Mouse (Mus musculus): Measurements from ENCODE around the gene Ypel3. TPM values are rescaled to one million over a fixed set of nuclear protein-coding genes. Genes with fewer than 3 reads are reported as not detected.

Gene Ypel3
- polyA plus RNA-seq, 1 experiment from 2014 or later: 116 TPM

GRCm38 (mm10) chr7:126799050-126799467 is 22.3 kb downstream of the Ypel3 start:
- peak overlapping the region; percentile 80 for H3K4me3 ChIP-seq (ENCODE audit: low read depth, low read length)
- peak overlapping the region; percentile 80 for H3K4me2 ChIP-seq (replicated peaks; ENCODE audit: low read depth, low read length)
- H3K27ac ChIP-seq (ENCODE audit: low read length): peak overlapping the region; percentile 98
- H3K9me3 ChIP-seq (ENCODE audit: control insufficient read depth, low read depth, low read length): no peaks in the 10 kb centered on the region
- H3K36me3 ChIP-seq (ENCODE audit: control insufficient read depth, insufficient read depth, low read length): peaks cover 33% of the 10 kb centered on the region
- H3K27me3 ChIP-seq (ENCODE audit: control insufficient read depth, insufficient read depth, low read length): no peaks in the 10 kb centered on the region
- peak; percentile 97 for ATAC-seq (ENCODE audit: insufficient number of reproducible peaks, insufficient read depth, low FRiP score, low read depth)
- peaks cover 31% of the 10 kb centered on the region for H3K4me1 ChIP-seq (ENCODE audit: control insufficient read depth, insufficient read depth, low read length)
- WGBS: under 1% methylated on average over 30 of the region's 36 CpGs
- peak overlapping the region; percentile 77 for H3K9ac ChIP-seq (replicated peaks; ENCODE audit: low read depth, low read length)

GRCm38 (mm10) chr7:126799468-126800268 is 22.9 kb downstream of the Ypel3 start:
- Histone ChIP-seq H3K4me2 (replicated peaks; ENCODE audit: low read depth, low read length) (peak overlapping the region; percentile 79), H3K9me3 (ENCODE audit: control insufficient read depth, low read depth, low read length) (no peaks in the 10 kb centered on the region), H3K36me3 (ENCODE audit: control insufficient read depth, insufficient read depth, low read length) (peaks cover 27% of the 10 kb centered on the region), H3K9ac (replicated peaks; ENCODE audit: low read depth, low read length) (peak overlapping the region; percentile 41), H3K27me3 (ENCODE audit: control insufficient read depth, insufficient read depth, low read length) (no peaks in the 10 kb centered on the region), H3K4me3 (ENCODE audit: low read depth, low read length) (peak overlapping the region; percentile 80), H3K27ac (ENCODE audit: low read length) (peak overlapping the region; percentile 98), H3K4me1 (ENCODE audit: control insufficient read depth, insufficient read depth, low read length) (peaks cover 32% of the 10 kb centered on the region)
- ATAC-seq (ENCODE audit: insufficient number of reproducible peaks, insufficient read depth, low FRiP score, low read depth): peak; percentile 87
- 1% methylated on average over 36 of the region's 38 CpGs for WGBS

GRCm38 (mm10) chr7:126800269-126801056 is 23.7 kb downstream of the Ypel3 start:
- WGBS: 51% methylated on average over 5 of the region's 5 CpGs
- no peaks in the 10 kb centered on the region for H3K9me3 ChIP-seq (ENCODE audit: control insufficient read depth, low read depth, low read length)
- ATAC-seq (ENCODE audit: insufficient number of reproducible peaks, insufficient read depth, low FRiP score, low read depth): no peak
- no peaks in the 10 kb centered on the region for H3K27me3 ChIP-seq (ENCODE audit: control insufficient read depth, insufficient read depth, low read length)
- peaks cover 19% of the 10 kb centered on the region for H3K36me3 ChIP-seq (ENCODE audit: control insufficient read depth, insufficient read depth, low read length)
- H3K4me3 ChIP-seq (ENCODE audit: low read depth, low read length): peak overlapping the region; percentile 80
- H3K9ac ChIP-seq (replicated peaks; ENCODE audit: low read depth, low read length): peak overlapping the region; percentile 41
- peaks cover 32% of the 10 kb centered on the region for H3K4me1 ChIP-seq (ENCODE audit: control insufficient read depth, insufficient read depth, low read length)
- peak overlapping the region; percentile 79 for H3K4me2 ChIP-seq (replicated peaks; ENCODE audit: low read depth, low read length)
- peak overlapping the region; percentile 98 for H3K27ac ChIP-seq (ENCODE audit: low read length)

- no peak overlapping the region for H3K4me2 ChIP-seq (replicated peaks; ENCODE audit: low read depth, low read length)
- H3K27ac ChIP-seq (ENCODE audit: low read length): no peak overlapping the region
- H3K36me3 ChIP-seq (ENCODE audit: control insufficient read depth, insufficient read depth, low read length): peaks cover 14% of the 10 kb centered on the region
- no peaks in the 10 kb centered on the region for H3K9me3 ChIP-seq (ENCODE audit: control insufficient read depth, low read depth, low read length)
- peaks cover 32% of the 10 kb centered on the region for H3K4me1 ChIP-seq (ENCODE audit: control insufficient read depth, insufficient read depth, low read length)
- no peak for ATAC-seq (ENCODE audit: insufficient number of reproducible peaks, insufficient read depth, low FRiP score, low read depth)
- no peak overlapping the region for H3K9ac ChIP-seq (replicated peaks; ENCODE audit: low read depth, low read length)
- H3K27me3 ChIP-seq (ENCODE audit: control insufficient read depth, insufficient read depth, low read length): no peaks in the 10 kb centered on the region
- no peak overlapping the region for H3K4me3 ChIP-seq (ENCODE audit: low read depth, low read length)
- 91% methylated on average over 16 of the region's 16 CpGs for WGBS
These were observed 24.3 kb downstream of the Ypel3 start for GRCm38 (mm10) chr7:126801057-126801422.

- no peaks in the 10 kb centered on the region for H3K27me3 ChIP-seq (ENCODE audit: control insufficient read depth, insufficient read depth, low read length)
- no peak overlapping the region for H3K4me3 ChIP-seq (ENCODE audit: low read depth, low read length)
- no peaks in the 10 kb centered on the region for H3K9me3 ChIP-seq (ENCODE audit: control insufficient read depth, low read depth, low read length)
- no peak for ATAC-seq (ENCODE audit: insufficient number of reproducible peaks, insufficient read depth, low FRiP score, low read depth)
- H3K4me1 ChIP-seq (ENCODE audit: control insufficient read depth, insufficient read depth, low read length): peaks cover 29% of the 10 kb centered on the region
- 71% methylated on average over 11 of the region's 11 CpGs for WGBS
- H3K27ac ChIP-seq (ENCODE audit: low read length): peak overlapping the region; percentile 39; the same call in 1 of the 2 replicates
- no peak overlapping the region for H3K4me2 ChIP-seq (replicated peaks; ENCODE audit: low read depth, low read length)
- H3K36me3 ChIP-seq (ENCODE audit: control insufficient read depth, insufficient read depth, low read length): peaks cover 2% of the 10 kb centered on the region; the same call in 1 of the 2 replicates
- no peak overlapping the region for H3K9ac ChIP-seq (replicated peaks; ENCODE audit: low read depth, low read length)
These were observed 25.6 kb downstream of the Ypel3 start for GRCm38 (mm10) chr7:126802134-126802889.

- no peaks in the 10 kb centered on the region for H3K9me3 ChIP-seq (ENCODE audit: control insufficient read depth, low read depth, low read length)
- H3K27ac ChIP-seq (ENCODE audit: low read length): peak overlapping the region; percentile 58
- no peak overlapping the region for H3K9ac ChIP-seq (replicated peaks; ENCODE audit: low read depth, low read length)
- 60% methylated on average over 6 of the region's 6 CpGs for WGBS
- H3K4me2 ChIP-seq (replicated peaks; ENCODE audit: low read depth, low read length): no peak overlapping the region
- no peak overlapping the region for H3K4me3 ChIP-seq (ENCODE audit: low read depth, low read length)
- ATAC-seq (ENCODE audit: insufficient number of reproducible peaks, insufficient read depth, low FRiP score, low read depth): no peak
- no peaks in the 10 kb centered on the region; the same call in 1 of the 2 replicates for H3K36me3 ChIP-seq (ENCODE audit: control insufficient read depth, insufficient read depth, low read length)
- peaks cover 32% of the 10 kb centered on the region for H3K4me1 ChIP-seq (ENCODE audit: control insufficient read depth, insufficient read depth, low read length)
- no peaks in the 10 kb centered on the region for H3K27me3 ChIP-seq (ENCODE audit: control insufficient read depth, insufficient read depth, low read length)
These were observed 26.4 kb downstream of the Ypel3 start for GRCm38 (mm10) chr7:126803181-126803580.

- Histone ChIP-seq H3K4me3 (ENCODE audit: low read depth, low read length) (no peak overlapping the region), H3K4me2 (replicated peaks; ENCODE audit: low read depth, low read length) (no peak overlapping the region), H3K9ac (replicated peaks; ENCODE audit: low read depth, low read length) (0 out of 2 replicates have a peak overlapping the region, but pooled peaks have one; percentile 21), H3K36me3 (ENCODE audit: control insufficient read depth, insufficient read depth, low read length) (no peaks in the 10 kb centered on the region; the same call in 1 of the 2 replicates), H3K4me1 (ENCODE audit: control insufficient read depth, insufficient read depth, low read length) (peaks cover 36% of the 10 kb centered on the region), H3K27me3 (ENCODE audit: control insufficient read depth, insufficient read depth, low read length) (no peaks in the 10 kb centered on the region), H3K9me3 (ENCODE audit: control insufficient read depth, low read depth, low read length) (no peaks in the 10 kb centered on the region), H3K27ac (ENCODE audit: low read length) (peak overlapping the region; percentile 58)
- ATAC-seq (ENCODE audit: insufficient number of reproducible peaks, insufficient read depth, low FRiP score, low read depth): no peak
These were observed 27.0 kb downstream of the Ypel3 start for GRCm38 (mm10) chr7:126803751-126804150.

- Histone ChIP-seq H3K27me3 (ENCODE audit: control insufficient read depth, insufficient read depth, low read length) (no peaks in the 10 kb centered on the region), H3K4me3 (ENCODE audit: low read depth, low read length) (no peak overlapping the region), H3K4me2 (replicated peaks; ENCODE audit: low read depth, low read length) (no peak overlapping the region), H3K9ac (replicated peaks; ENCODE audit: low read depth, low read length) (no peak overlapping the region), H3K4me1 (ENCODE audit: control insufficient read depth, insufficient read depth, low read length) (peaks cover 22% of the 10 kb centered on the region), H3K36me3 (ENCODE audit: control insufficient read depth, insufficient read depth, low read length) (no peaks in the 10 kb centered on the region; the same call in 1 of the 2 replicates), H3K9me3 (ENCODE audit: control insufficient read depth, low read depth, low read length) (no peaks in the 10 kb centered on the region), H3K27ac (ENCODE audit: low read length) (no peak overlapping the region)
- ATAC-seq (ENCODE audit: insufficient number of reproducible peaks, insufficient read depth, low FRiP score, low read depth): no peak
- WGBS: 65% methylated on average over 6 of the region's 6 CpGs
These were observed 30.2 kb downstream of the Ypel3 start for GRCm38 (mm10) chr7:126806956-126807355.

All from stomach, embryonic 14.5 days (tissue).